Mouse (Mus musculus): Measurements from ENCODE around the gene Clns1a.

The Clns1a gene

GRCm38 (mm10) chr7:97728666-97729614 lies 32.5 kb downstream of the Clns1a start:
- no peak for DNase-seq (ENCODE audit: low spot score)

GRCm38 (mm10) chr7:97730427-97730826 lies 34.0 kb downstream of the Clns1a start:
- DNase-seq (ENCODE audit: low spot score) = no peak

GRCm38 (mm10) chr7:97733606-97734005 lies 37.2 kb downstream of the Clns1a start:
- no peak for DNase-seq (ENCODE audit: low spot score)

GRCm38 (mm10) chr7:97735021-97735420 lies 38.6 kb downstream of the Clns1a start:
- no peak for DNase-seq (ENCODE audit: low spot score)

- no peak for DNase-seq (ENCODE audit: low spot score)
Measured at GRCm38 (mm10) chr7:97735886-97736420, 39.5 kb downstream of the Clns1a start.

- no peak for DNase-seq (ENCODE audit: low spot score)
Measured at GRCm38 (mm10) chr7:97737256-97737637, 40.8 kb downstream of the Clns1a start.

- peak; percentile 87 for DNase-seq (ENCODE audit: low spot score)
Measured at GRCm38 (mm10) chr7:97737638-97738456, 41.4 kb downstream of the Clns1a start, which contains the start of gene Aqp11. Aqp11 (minus strand) TSS chr7:97738289.

- no peak for DNase-seq (ENCODE audit: low spot score)
Measured at GRCm38 (mm10) chr7:97740948-97741347, 44.5 kb downstream of the Clns1a start.

GRCm38 (mm10) chr7:97741756-97742291 lies 45.4 kb downstream of the Clns1a start:
- DNase-seq (ENCODE audit: low spot score) = no peak

GRCm38 (mm10) chr7:97745299-97745698 lies 48.9 kb downstream of the Clns1a start:
- peak; percentile 78 for DNase-seq (ENCODE audit: low spot score)

GRCm38 (mm10) chr7:97747176-97747707 lies 50.8 kb downstream of the Clns1a start:
- DNase-seq (ENCODE audit: low spot score) = no peak

- DNase-seq (ENCODE audit: low spot score) = peak; percentile 87
Measured at GRCm38 (mm10) chr7:97747787-97748497, 51.5 kb downstream of the Clns1a start.

GRCm38 (mm10) chr7:97748527-97749206 lies 52.2 kb downstream of the Clns1a start:
- DNase-seq (ENCODE audit: low spot score) = peak; percentile 72

- peak; percentile 70 for DNase-seq (ENCODE audit: low spot score)
Measured at GRCm38 (mm10) chr7:97749207-97750190, 53.1 kb downstream of the Clns1a start.

- DNase-seq (ENCODE audit: low spot score) = peak; percentile 44
Measured at GRCm38 (mm10) chr7:97756967-97757881, 60.8 kb downstream of the Clns1a start.

GRCm38 (mm10) chr7:97764591-97764990 lies 68.2 kb downstream of the Clns1a start:
- peak; percentile 40 for DNase-seq (ENCODE audit: low spot score)

- DNase-seq (ENCODE audit: low spot score) = peak; percentile 67
Measured at GRCm38 (mm10) chr7:97765181-97765962, 68.9 kb downstream of the Clns1a start.

All from MN1 (cell line).